Mouse (Mus musculus): ENCODE results near the gene Gse1.

Gse1 gene

DNA sequence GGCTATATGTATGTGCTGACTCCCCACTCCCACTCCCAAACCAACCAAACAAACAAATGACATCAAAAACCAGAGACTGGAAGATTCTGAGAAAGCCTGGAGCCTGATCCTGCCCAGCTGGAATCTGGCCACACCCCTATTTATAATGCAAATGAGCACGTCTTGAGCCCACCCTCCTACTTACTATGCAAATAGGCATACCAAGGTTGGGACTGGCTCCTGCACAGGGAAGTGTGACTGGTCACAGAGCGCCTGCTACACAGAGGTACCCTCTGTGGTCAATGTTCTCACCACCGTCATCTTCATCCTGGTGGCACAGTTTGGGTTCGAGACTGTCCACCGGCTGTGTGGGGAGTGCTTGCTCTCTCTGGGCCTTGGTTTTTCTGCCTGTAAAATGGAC lies 146.9 kb downstream of the Gse1 start:
- no peak for DNase-seq (ENCODE audit: low spot score in 2 of 2)

DNA sequence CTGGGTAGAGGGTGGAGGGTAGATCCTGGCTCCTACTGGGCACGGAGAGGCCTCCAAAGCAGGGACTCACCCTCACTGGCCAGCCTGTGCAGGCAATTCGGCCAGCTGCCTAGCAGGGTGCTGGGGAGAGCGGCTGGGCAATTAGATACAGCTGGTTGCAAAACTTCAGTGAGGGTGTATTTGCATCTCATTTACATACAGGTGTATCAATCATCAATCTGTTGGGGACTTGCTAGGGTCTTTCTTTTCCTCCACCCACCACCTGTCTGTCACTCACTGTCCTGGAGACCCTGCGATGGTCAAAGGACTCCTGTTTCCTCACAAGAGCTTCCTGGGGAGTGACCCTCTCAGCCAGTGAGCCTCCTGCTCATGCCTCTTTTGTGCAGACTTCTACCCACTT lies 148.0 kb downstream of the Gse1 start:
- no peak for DNase-seq (ENCODE audit: low spot score in 2 of 2)

DNA sequence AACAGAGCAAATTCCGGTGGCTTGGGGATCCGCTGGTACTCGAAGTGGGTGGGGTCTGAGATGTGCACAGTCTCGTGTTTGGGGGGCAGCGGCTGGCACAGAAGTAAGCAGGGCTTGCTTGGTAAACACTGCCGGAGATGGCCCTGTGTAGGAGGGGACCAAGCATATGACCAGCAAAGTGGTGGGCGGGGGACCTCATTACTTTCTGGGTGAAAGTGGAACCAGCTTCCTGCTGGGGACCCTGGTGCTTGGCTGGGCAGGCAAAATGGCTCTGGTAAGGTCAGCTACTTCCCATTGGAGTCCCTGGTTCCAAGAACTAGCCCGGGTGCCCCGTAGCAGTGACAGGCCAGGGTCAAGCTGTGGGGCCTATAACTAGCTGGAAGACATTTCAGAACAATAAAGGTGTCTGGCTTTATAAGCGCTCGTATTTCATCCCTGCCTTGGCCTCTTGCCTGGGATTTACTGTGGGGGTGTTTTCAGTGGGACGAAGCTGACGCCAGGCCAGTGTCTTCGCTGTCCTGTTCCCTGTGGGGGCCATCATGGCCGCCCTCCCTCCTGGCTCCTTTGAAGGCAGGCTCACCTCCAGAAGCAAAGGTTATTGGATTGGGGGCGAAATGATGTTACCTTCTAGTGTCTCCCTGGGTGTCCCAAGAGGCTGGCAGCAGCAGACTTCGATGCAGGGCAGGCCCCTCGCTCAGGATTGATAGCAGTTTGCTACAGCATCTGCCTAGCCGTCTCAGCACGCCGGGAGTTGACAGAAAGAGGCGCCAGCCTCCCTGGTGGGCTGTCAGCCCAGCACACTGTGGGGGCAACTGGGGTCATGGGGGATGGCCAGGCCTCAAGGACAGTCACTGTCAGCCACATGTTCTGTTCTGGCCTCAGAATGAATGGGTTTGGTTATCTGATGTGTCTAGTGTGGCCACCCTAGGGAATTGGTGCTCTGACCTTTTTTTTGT lies 148.9 kb downstream of the Gse1 start:
- no peak for DNase-seq (ENCODE audit: low spot score in 2 of 2)

DNA sequence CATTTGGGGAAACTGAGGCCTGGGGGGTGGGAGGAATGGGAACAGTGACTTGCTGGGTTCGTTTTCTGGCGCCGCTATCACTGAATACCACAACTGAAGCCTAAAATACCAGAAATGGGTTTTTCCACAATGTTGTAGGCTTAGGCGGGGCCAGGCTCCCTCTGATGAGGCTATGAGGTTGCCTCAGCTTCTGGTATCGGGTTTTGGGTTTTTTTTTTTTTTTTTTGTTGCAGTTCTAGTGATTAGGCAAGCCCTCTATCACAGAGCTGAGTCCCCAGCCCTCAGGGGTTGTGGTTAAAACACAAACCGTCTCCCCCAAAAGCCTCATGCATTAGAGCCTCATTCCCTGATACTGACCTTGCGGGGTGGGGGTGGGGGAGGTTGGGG lies 149.5 kb downstream of the Gse1 start:
- DNase-seq (ENCODE audit: low spot score in 2 of 2), result no peak

DNA sequence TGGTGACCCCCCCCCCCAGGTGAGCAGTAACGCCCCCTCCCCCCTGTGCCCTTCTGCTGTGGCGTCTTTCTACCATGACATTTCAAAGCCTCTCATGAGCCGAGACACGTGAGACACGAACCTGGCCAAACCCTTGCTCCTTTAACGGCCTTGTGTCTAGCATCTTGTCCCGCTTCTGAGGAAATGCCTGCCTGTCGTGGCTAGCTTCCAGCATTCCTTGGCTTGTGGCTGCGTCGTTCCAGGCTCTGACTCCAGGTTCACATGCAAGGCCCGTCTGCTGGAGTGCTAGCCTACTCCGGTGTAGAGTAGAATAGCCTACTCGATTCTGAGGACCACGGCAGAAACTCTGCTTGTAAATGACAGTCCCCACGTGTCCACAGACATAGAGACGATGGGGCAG lies 150.1 kb downstream of the Gse1 start:
- peak; percentile 64 to 76 for DNase-seq (ENCODE audit: low spot score in 2 of 2)

DNA sequence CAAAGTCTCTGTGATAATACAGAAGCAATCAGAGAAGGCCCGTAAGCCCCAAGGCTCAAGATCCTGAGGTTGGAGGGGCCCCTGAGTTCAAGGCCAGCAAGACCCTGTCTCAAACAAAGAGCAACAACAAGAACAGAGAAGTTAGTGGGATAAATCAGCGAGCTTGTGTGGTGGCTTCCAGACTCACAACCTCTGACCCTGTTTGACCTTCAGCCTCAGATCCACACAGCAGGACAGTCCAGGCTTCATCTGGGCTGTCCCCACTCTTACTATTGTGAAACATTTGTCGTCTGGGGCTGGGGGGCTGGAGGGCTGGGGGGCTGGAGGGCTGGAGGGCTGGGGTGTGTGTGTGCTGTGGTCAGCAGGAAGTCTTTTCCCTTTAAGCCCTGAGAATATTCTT lies 150.8 kb downstream of the Gse1 start:
- DNase-seq (ENCODE audit: low spot score in 2 of 2), result no peak

DNA sequence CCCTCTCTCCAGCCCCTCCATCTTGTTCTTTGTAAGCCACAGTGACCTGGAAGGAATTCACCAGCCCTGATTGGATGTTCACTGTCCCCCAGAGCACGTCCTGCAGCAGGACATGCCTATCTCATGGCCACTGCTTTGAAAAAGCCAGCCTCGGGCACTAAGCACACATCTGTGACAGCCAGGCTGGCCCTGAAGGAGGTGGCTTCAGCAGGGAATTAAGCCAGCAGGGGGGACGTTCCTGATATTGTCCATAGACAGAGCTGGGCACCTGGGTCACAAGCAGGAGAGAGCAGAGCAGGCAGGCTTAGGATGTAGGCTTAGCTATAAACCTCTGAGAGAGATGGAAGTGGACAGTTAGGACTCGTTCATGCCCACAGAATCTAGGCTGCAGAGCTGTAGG lies 153.6 kb downstream of the Gse1 start:
- DNase-seq (ENCODE audit: low spot score in 2 of 2), result no peak

DNA sequence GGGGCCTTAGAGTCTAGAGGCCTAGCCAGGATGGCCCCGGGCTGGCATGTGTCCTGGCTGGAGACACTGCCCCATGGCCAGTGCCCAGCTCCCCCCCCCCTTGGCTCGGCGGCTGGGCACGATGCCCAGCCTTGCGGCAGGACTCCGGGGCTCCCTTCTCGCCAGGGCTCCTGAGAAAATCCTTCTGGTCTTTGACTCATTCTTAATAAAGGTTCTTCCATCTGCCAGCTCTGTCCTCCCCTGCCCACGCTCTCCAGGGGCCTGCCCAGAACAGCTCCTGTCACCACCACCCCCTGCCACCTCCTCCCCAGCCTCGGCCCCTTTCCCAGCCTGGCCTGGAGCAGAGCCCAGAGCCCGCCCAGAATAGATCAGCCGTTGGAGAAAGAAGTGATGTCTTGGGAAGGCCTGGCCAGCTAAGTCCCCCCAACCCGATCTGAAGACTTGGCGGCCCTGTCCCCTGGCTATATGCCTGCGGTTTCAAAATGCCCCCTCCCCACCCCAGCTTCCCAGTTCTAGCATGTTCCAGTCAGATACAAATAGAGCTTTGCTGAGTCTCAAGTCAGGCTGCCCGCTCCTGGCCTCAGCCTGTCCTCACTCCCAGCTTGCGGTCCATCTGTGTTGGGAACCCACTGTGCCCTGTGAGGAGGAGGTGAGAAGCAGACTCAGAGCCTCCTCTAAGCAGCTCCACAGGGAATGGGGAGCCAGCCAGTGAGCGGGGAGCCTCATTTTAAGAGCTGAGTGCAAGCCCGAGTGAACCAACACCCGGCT lies 154.4 kb downstream of the Gse1 start:
- DNase-seq (ENCODE audit: low spot score in 2 of 2), result peak; percentile 84 to 90

DNA sequence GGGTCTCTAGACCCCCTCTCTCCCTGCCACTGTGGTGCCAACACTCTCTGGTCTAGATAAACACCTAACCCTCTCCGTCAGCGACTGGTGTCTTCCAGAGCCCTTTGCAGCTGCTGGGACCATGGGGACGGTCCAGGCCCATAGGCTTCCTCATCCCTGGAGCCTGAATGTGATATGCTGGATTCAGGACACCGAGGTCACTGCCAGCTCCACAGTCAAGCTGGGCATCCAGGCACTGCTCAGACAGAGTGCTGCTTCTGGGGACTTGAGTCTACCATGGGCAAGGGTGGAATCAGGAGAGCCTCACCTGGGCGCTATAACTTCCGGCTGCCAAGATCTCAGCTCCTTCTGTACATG lies 154.9 kb downstream of the Gse1 start:
- no peak for DNase-seq (ENCODE audit: low spot score in 2 of 2)

DNA sequence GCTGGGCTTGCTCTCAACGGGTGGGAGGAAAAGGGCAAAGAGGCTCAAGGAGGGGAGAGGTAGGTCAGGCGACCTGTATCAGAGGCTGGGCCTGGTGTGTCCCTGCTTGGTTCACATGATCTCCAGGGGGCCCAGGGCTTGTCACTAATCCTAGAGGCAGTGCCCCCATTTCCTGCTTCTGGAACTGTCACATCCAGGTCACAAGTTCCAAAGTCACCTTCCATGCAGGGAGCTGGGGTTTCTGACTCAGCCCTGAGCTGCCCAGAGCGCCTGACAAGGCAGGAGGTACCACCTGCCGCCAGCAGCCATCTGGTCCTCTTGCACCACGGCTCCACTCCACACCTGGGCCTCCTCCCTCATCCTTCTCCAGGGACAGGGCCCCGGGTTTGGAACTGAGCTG lies 155.5 kb downstream of the Gse1 start:
- DNase-seq (ENCODE audit: low spot score in 2 of 2), result no peak

DNA sequence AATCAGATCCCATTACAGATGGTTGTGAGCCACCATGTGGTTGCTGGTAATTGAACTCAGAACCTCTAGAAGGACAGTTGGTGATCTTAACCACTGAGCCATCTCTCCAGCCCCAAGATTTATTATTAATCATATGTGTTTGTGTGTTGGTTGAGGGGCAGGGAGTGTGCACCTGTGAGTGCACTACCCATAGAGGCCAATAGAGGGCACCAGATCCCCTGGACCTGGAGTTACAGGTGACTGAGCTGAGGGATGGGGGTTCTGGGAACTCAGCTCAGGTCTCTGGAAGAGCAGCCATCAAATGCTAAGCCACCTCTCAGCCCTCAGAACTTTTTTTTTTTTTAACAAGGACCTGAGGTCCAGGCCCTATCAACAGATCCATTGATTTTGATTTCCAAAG lies 156.5 kb downstream of the Gse1 start:
- no peak for DNase-seq (ENCODE audit: low spot score in 2 of 2)

DNA sequence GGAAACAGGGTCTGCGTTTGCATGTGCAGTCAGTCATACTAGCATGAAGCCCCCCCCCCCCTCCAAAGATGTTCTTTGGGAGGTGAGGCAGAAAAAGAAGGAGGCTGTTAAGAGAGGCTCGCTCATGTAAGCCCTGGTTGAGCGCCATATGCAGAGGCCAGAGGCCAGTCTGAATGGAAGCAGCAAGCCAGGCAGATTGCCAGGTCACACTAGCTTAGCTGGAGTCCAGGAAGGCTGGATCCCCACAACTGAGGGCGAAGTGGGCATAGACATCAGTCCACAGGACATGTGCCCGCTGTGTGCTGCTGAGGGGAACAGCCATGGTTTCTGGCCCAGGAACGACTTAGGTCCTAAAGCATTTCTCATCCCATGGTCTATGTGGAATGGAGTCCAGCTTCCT lies 160.0 kb downstream of the Gse1 start:
- DNase-seq (ENCODE audit: low spot score in 2 of 2), result no peak

DNA sequence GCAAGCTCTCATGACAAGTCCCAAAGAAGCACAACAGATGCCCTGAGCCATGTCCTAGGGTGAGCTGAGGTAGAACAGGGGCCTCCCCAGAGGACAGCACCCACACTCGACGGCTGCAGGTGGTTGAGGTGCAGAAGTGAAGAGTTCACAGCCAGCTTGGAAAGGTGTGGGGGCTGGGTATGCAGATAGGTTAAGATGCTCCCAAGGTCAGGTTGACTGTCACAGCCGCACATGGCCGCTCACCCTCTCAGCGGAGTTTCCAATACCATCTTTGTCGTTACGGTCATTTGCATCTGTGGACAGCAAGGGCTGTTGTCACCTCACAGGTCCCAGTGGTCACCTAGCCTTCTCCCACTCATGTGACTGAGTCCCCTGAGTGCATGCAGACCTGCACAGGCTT lies 162.3 kb downstream of the Gse1 start:
- DNase-seq (ENCODE audit: low spot score in 2 of 2), result no peak

DNA sequence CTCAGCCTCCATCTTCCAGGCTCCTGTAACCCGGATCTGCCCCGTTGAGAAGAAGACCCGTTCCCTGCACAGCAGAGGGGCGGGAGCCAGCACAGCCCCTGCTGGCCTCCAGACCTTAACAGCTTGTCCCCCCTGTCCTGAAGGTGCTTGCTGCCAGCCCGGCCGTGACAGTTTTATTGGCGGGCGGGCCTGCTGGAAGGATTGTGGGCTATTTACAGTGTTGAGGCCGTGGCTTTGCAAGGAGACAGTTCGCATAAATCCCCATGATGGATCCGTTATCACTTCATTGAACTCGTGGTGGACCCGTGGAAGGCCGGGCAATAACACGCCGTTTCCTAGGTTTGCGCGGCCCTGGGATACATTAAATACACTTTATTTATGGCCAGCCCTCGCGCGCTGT lies 163.6 kb downstream of the Gse1 start:
- no peak for DNase-seq (ENCODE audit: low spot score in 2 of 2)

DNA sequence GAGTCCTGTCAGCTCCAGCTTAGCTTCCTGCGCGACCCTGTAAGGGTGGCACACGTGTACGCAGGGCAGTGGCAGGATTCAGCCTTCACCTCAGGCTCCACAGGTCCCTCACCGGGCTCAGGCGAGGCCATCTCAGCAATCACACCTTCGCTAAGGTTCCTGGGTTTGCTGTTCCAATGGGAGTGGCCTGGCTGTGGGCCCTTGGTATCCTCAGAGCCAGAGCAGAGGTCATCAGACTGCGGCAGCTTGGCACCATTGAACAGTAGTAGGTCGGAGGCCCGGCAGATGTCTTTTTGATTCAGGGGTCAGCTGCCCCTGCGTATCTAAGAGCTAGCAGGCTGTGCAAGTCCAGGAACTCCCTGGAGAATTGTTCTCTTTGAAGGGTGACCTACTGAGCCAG lies 164.8 kb downstream of the Gse1 start:
- DNase-seq (ENCODE audit: low spot score in 2 of 2), result no peak

DNA sequence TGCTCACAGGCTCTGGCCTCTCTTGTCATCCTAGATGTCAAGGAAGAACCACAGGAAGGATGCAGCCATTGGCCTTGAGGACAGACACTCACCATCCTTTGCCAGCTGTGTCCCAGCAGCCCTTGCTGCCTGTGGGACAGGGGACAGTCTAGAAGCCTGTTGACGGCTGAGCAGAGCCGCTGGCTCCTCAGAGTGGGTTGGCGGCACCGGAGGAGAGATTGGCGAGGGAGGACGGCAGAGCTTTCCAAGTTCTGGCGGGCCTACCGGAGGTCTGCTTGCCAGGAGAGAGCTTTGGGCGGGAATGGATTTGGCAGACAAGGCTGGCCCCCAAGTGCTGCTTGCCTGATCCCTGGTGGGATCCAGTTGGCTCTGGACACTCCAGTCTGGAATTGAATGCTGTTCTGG lies 165.6 kb downstream of the Gse1 start:
- DNase-seq (ENCODE audit: low spot score in 2 of 2), result no peak

DNA sequence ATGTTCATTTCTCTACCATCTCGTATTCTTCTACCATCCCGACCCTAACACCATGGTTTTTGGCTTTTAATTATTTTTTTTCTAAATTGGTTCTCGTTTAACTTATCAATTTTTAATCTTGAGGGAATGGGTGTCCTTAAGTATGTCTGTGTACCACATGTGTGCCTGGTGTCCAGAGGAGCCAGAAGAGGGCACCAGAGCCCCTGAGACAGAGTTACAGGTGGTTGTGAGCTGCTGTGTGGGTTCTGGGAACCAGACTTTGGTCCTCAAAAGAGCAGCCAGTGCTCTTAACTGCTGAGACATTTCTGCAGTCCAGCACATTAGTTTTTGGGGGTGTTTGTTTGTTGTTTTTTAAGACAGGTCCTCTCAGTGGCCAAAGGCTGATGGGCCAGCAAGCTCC lies 167.6 kb downstream of the Gse1 start:
- no peak for DNase-seq (ENCODE audit: low spot score in 2 of 2)

DNA sequence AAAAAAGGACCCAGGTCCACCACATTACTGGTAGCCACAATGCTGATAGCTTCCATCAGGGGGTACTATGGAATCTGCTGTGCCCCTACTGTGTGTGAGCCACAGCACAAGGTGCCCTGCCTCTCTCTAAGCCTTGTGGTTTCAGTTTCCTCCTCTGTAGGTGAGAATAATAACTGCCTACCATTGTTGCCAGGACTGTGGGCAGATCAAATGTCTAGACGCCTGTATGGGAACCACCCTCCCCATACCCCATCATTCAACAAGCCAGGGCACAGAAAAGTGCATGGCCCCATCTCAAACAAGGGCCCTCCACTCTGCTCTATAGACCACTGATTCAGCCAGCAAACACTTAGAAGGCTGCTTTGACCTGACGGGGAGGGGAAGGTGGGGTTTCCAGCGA lies 168.5 kb downstream of the Gse1 start:
- no peak for DNase-seq (ENCODE audit: low spot score in 2 of 2)

DNA sequence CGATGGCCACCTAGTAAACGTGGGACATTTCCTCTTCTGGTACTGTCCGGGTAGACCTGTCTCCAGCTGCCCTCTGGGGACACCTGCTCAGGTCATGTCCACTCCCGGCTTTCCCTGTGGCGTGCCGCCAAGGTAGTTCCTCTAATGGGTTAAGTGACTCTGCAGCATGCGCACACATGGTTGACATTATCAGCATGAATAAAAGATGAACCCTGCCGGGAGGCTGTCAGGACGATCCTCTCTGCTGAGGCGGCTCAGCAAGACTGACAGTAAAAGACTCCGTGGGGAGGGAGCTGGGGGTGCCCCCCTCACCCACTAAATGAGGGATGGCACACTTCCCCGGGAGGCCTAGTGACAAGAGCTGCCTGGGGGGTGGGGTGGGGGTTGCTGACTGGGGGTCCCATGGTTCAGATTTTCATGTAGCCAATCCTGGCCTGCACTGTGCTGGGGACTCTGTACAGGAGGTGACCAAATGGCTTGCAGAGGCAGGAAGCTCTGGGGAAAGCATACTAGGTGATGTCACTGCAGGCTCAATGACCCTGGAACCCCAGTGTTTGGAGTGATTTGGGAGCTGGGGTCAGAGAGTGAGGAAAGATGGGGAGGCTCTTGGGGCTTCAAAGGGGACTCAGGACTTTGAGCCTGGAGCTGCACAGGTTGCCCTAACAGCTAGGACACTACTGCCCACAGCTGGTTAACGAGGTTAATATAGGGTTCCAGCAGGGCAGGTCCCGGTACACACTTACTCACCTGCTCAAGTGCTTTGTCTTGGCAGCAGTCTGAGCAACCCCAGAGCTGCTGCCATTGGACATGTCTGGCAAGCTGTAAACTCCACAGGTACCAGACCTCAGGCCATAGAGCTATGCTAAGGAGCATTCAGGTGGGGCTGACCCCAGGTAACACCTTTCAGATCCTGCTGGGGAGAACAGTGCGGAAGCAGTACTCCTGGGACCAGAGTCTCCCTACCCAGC lies 169.5 kb downstream of the Gse1 start:
- DNase-seq (ENCODE audit: low spot score in 2 of 2), result no peak

DNA sequence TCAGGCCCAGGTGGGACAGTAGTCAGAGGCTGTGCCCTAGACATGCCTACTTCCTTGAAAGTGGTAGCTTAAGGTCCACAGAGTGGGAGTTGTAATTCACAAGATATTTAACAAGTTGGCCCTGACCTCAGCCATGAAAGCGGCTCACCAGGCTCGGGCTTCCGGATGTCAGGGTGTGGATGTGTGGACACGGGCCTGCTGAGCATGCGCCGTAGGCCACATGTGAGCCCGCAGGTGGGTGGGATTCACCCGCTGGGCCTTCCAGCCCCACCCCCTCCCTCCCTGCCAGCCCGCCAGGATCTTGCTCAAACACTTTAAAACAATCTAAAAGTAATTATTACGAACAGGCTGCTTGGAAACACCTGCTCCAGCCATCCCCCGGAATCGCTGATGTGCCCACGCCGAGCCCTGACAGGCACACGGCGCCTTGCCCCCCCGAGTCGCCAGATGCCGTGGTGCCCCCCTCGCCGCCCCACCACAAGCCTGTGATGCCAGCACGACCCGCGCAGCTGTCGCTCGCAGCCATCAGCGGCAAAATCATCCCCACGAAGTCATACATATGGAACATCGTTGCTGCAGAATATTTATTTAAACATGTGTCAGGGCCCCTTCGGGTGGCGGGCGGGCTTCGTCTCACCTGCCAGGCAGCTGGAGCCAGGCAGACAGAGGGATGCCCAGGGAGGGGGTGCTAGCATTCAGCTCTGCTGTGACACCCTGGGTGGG lies 171.1 kb downstream of the Gse1 start:
- DNase-seq (ENCODE audit: low spot score in 2 of 2), result no peak

DNA sequence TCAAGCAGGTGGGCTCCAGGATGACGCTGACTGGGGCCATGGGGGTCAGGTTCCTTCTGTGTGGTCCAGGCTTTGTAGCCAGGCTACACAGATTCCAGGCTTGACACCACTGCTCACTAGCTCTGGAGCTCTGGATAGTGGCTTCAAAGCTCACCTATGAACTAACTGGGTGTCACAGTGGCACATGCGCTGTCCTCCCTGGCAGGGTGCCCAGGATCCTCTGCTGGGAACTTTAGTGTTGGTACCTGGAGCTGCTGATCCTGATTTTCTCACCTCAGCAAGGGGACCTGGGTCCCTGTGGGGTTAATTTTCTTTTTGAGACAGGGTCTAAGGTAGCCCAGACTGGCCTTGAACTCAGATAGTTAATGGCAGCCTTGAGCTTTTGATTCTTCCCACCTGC lies 173.0 kb downstream of the Gse1 start:
- no peak for DNase-seq (ENCODE audit: low spot score in 2 of 2)
